In genomic region chr7:71560296-71560936, GRCm38 (mm10) we compare ENCODE assay signal across 23 mouse cellular contexts.
DNase-seq lines count a peak whose midpoint lies in the region; ATAC-seq and TF ChIP-seq lines count a peak whose summit lies in the region.
"Had no signal": no experiment of that assay in that cellular context is flagged by ENCODE, and none has a peak within 500 bp of the region (broad histone marks: within the 10 kb centered on the region; RNA-seq: fewer than 3 reads in every experiment).

No protein-coding gene starts in this region.

- TF ChIP-seq CTCF in lung, embryonic 14.5 days (IDR thresholded peaks at IDR 0.05; ENCODE audit: low read depth): no peak
- no peak for TF ChIP-seq CTCF in lung, adult 2 months (IDR thresholded peaks at IDR 0.05; ENCODE audit: insufficient read depth, low read length)

- no peaks in the 10 kb centered on the region for H3K36me3 ChIP-seq in lung, embryonic 14.5 days (ENCODE audit: insufficient read depth)
- H3K36me3 ChIP-seq: embryonic facial prominence, embryonic 15.5 days; forebrain, embryonic 10.5 days; hindbrain, embryonic 15.5 days; intestine, embryonic 15.5 days; midbrain, embryonic 13.5 days had no signal

- no peak overlapping the region for H3K4me3 ChIP-seq in lung, embryonic 14.5 days (ENCODE audit: low read depth, low read length)
- H3K4me3 ChIP-seq in lung, adult 2 months (replicated peaks; ENCODE audit: extremely low read depth, low read depth, low read length): no peak overlapping the region
- H3K4me3 ChIP-seq: embryonic facial prominence, embryonic 15.5 days; forebrain, embryonic 10.5 days; gastrocnemius, adult 2 months; hindbrain, embryonic 15.5 days; intestine, embryonic 15.5 days; megakaryocyte, embryonic 14.5 days; midbrain, embryonic 13.5 days had no signal

- no peak overlapping the region for H3K4me2 ChIP-seq in lung, embryonic 14.5 days
- H3K4me2 ChIP-seq: embryonic facial prominence, embryonic 15.5 days; hindbrain, embryonic 15.5 days; intestine, embryonic 15.5 days; liver, embryonic 11.5 days; midbrain, embryonic 13.5 days had no signal

- intact Hi-C loops in heart, postnatal 36 days (cut with DNase I): no loop called here

- H3K27me3 ChIP-seq in lung, embryonic 14.5 days (ENCODE audit: insufficient read depth, low read length): no peaks in the 10 kb centered on the region
- H3K27me3 ChIP-seq: embryonic facial prominence, embryonic 15.5 days; hindbrain, embryonic 15.5 days; intestine, embryonic 15.5 days; megakaryocyte, embryonic 14.5 days; midbrain, embryonic 13.5 days had no signal

- WGBS in lung, embryonic 14.5 days: 31% methylated on average over 2 of the region's 2 CpGs
- 45% methylated on average over 2 of the region's 2 CpGs for WGBS in lung, adult 2 months

- no peaks in the 10 kb centered on the region for H3K4me1 ChIP-seq in lung, embryonic 14.5 days (ENCODE audit: insufficient read depth)
- no peaks in the 10 kb centered on the region for H3K4me1 ChIP-seq in lung, adult 2 months (ENCODE audit: control insufficient read depth, insufficient read depth, low read length)
- H3K4me1 ChIP-seq: embryonic facial prominence, embryonic 15.5 days; forebrain, embryonic 10.5 days; hindbrain, embryonic 15.5 days; intestine, embryonic 15.5 days; megakaryocyte, embryonic 14.5 days; midbrain, embryonic 13.5 days had no signal

- no peak for TF ChIP-seq POLR2A in lung, adult 2 months (IDR thresholded peaks at IDR 0.05; ENCODE audit: borderline replicate concordance, extremely low read depth, low read depth, low read length)

- peak; percentile 26 for DNase-seq in heart, adult 8-10 months (ENCODE audit: low spot score)
- DNase-seq in heart, postnatal 36 days: no peak
- peak; percentile 50 for DNase-seq in lung, embryonic 14.5 days
- DNase-seq in lung, adult 2 months: no peak
- peak; percentile 28 for DNase-seq in NIH3T3 (ENCODE audit: low read depth)
- peak; percentile 18 for DNase-seq in hindlimb bud, embryonic 11.5 days (ENCODE audit: extremely low spot score, low read depth, low spot score)
- DNase-seq in urinary bladder, adult 18-20 months (ENCODE audit: low spot score in 2 of 2): no peak
- DNase-seq: adrenal gland, postnatal 14 days; cerebellum, adult 8-10 months; cerebellum, postnatal 36 days; gastrocnemius, adult 2 months; kidney, adult 8-10 months; kidney, postnatal 36 days; layer of hippocampus, adult 9-11 months; liver, postnatal 0 days had no signal

- ATAC-seq in lung, embryonic 14.5 days (ENCODE audit: insufficient read depth): peak; percentile 11; the same call in 1 of the 2 replicates
- ATAC-seq in CD4-positive, CD25-positive, alpha-beta regulatory T cell, adult 4 months: no peak
- ATAC-seq: intestine, embryonic 15.5 days; liver, postnatal 0 days; midbrain, embryonic 13.5 days had no signal

- H3K27ac ChIP-seq in lung, embryonic 14.5 days (ENCODE audit: low read depth): no peak overlapping the region
- H3K27ac ChIP-seq: embryonic facial prominence, embryonic 15.5 days; forebrain, embryonic 10.5 days; gastrocnemius, adult 2 months; hindbrain, embryonic 15.5 days; intestine, embryonic 15.5 days; midbrain, embryonic 13.5 days had no signal

- no peak overlapping the region for H3K9ac ChIP-seq in lung, embryonic 14.5 days
- H3K9ac ChIP-seq: embryonic facial prominence, embryonic 15.5 days; hindbrain, embryonic 15.5 days; intestine, embryonic 15.5 days; liver, postnatal 0 days; midbrain, embryonic 13.5 days had no signal

- H3K9me3 ChIP-seq in lung, embryonic 14.5 days (ENCODE audit: low read depth, low read length): no peaks in the 10 kb centered on the region
- H3K9me3 ChIP-seq: embryonic facial prominence, embryonic 15.5 days; forebrain, embryonic 10.5 days; hindbrain, embryonic 15.5 days; intestine, embryonic 15.5 days; midbrain, embryonic 13.5 days had no signal

Comparison
In these comparisons a context has a peak if more than half of its experiments do, and no peak if none do; other contexts are left out.
1. DNase-seq: peak in heart, adult 8-10 months (single experiment), lung, embryonic 14.5 days (single experiment), NIH3T3 (single experiment) and hindlimb bud, embryonic 11.5 days (single experiment); none in heart, postnatal 36 days (0 of 2), lung, adult 2 months (single experiment) and urinary bladder, adult 18-20 months (0 of 2).